Mouse (Mus musculus): ENCODE data around the gene Ankzf1. TPM values are rescaled to one million over a fixed set of nuclear protein-coding genes. Genes with fewer than 3 reads are reported as not detected.

Ankzf1 gene
- polyA plus RNA-seq, 1 experiment from 2014 or later: 28.5 TPM

GRCm38 (mm10) chr1:75213096-75213495 is 21.1 kb downstream of the Ankzf1 start:
- no peaks in the 10 kb centered on the region for H3K27me3 ChIP-seq
- no peak for DNase-seq (ENCODE audit: low read depth, low spot score)
- CTCF ChIA-PET: interaction anchor here (2.2 kb wide), 1 partner anchor 38 kb away, joined by 6 read pairs; no protein-coding TSS in a partner anchor
- POLR2A ChIA-PET: interaction anchor here (1.7 kb wide), 1 partner anchor 21 kb away, joined by 7 read pairs; the partner anchor contains the start of genes Ankzf1 and Atg9a
- ATAC-seq: no peak
- in situ Hi-C loops (cut with MboI; ENCODE audit: low pct_unique_long_range_greater_than_20kb): no loop called here
- no peak for TF ChIP-seq CTCF (IDR thresholded peaks at IDR 0.05)

- peak; percentile 86 for ATAC-seq
- CTCF ChIA-PET: interaction anchor here (0.9 to 2.2 kb wide), 3 partner anchors 21 to 37 kb away, joined by 3 to 6 read pairs (median 4); no protein-coding TSS in a partner anchor
- no peak for TF ChIP-seq CTCF (IDR thresholded peaks at IDR 0.05)
- in situ Hi-C loops (cut with MboI; ENCODE audit: low pct_unique_long_range_greater_than_20kb): no loop called here
- peak; percentile 79 for DNase-seq (ENCODE audit: low read depth, low spot score)
- POLR2A ChIA-PET: interaction anchor here (1.5 to 1.7 kb wide), 2 partner anchors 22 kb away, joined by 7 to 8 read pairs; partner anchors contain the start of genes Ankzf1, Atg9a and Dnajb2
- no peaks in the 10 kb centered on the region for H3K27me3 ChIP-seq
These were observed 22.5 kb downstream of the Ankzf1 start for GRCm38 (mm10) chr1:75214442-75214841.

- ChIA-PET POLR2A (interaction anchor here (1.5 kb wide), 1 partner anchor 21 kb away, joined by 8 read pairs; the partner anchor contains the start of gene Dnajb2), CTCF (interaction anchor here (0.9 to 2.2 kb wide), 3 partner anchors 20 to 37 kb away, joined by 3 to 6 read pairs (median 4); no protein-coding TSS in a partner anchor)
- no peaks in the 10 kb centered on the region for H3K27me3 ChIP-seq
- DNase-seq (ENCODE audit: low read depth, low spot score) (no peak), ATAC-seq (no peak)
- no peak for TF ChIP-seq CTCF (IDR thresholded peaks at IDR 0.05)
- in situ Hi-C loops (cut with MboI; ENCODE audit: low pct_unique_long_range_greater_than_20kb): no loop called here
These were observed 22.9 kb downstream of the Ankzf1 start for GRCm38 (mm10) chr1:75214886-75215285.

DNA sequence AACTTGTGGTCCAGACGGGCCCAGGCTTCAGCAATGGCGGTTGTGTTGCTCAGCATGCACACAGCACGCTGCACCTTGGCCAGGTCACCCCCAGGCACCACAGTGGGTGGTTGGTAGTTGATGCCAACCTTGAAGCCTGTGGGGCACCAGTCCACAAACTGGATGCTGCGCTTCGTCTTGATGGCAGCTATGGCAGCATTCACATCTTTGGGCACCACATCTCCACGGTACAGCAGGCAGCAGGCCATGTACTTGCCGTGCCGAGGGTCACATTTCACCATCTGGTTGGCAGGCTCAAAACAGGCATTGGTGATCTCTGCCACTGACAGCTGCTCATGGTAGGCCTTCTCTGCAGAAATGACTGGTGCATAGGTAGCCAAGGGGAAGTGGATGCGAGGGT is 23.8 kb downstream of the Ankzf1 start:
- ChIA-PET CTCF (interaction anchor here (1.2 kb wide), 1 partner anchor 20 kb away, joined by 3 read pairs; the partner anchor contains the start of gene Dnajb2), POLR2A (no interaction called here)
- in situ Hi-C loops (cut with MboI; ENCODE audit: low pct_unique_long_range_greater_than_20kb): no loop called here
- no peaks in the 10 kb centered on the region for H3K27me3 ChIP-seq
- DNase-seq (ENCODE audit: low read depth, low spot score) (no peak), ATAC-seq (no peak)
- TF ChIP-seq CTCF (IDR thresholded peaks at IDR 0.05): no peak

GRCm38 (mm10) chr1:75216797-75217585 is 25.0 kb downstream of the Ankzf1 start:
- ATAC-seq: no peak
- no peak for TF ChIP-seq CTCF (IDR thresholded peaks at IDR 0.05)
- CTCF ChIA-PET: interaction anchor here (1.1 to 1.2 kb wide), 2 partner anchors 17 to 37 kb away, joined by 3 to 4 read pairs; no protein-coding TSS in a partner anchor
- in situ Hi-C loops (cut with MboI; ENCODE audit: low pct_unique_long_range_greater_than_20kb): no loop called here
- no peaks in the 10 kb centered on the region for H3K27me3 ChIP-seq
- no peak for DNase-seq (ENCODE audit: low read depth, low spot score)
- POLR2A ChIA-PET: interaction anchor here (1.8 to 2.9 kb wide), 2 partner anchors 19 to 22 kb away, joined by 5 to 13 read pairs; partner anchors contain the start of gene Dnajb2

- ChIA-PET POLR2A (interaction anchor here (1.8 to 2.9 kb wide), 2 partner anchors 18 to 21 kb away, joined by 5 to 13 read pairs; partner anchors contain the start of gene Dnajb2), CTCF (no interaction called here)
- in situ Hi-C loops (cut with MboI; ENCODE audit: low pct_unique_long_range_greater_than_20kb): no loop called here
- TF ChIP-seq CTCF (IDR thresholded peaks at IDR 0.05): no peak
- H3K27me3 ChIP-seq: no peaks in the 10 kb centered on the region
- DNase-seq (ENCODE audit: low read depth, low spot score) (no peak), ATAC-seq (no peak)
These were observed 25.9 kb downstream of the Ankzf1 start for GRCm38 (mm10) chr1:75217893-75218226.

GRCm38 (mm10) chr1:75218227-75219001 is 26.5 kb downstream of the Ankzf1 start:
- no peak for TF ChIP-seq CTCF (IDR thresholded peaks at IDR 0.05)
- ATAC-seq (no peak), DNase-seq (ENCODE audit: low read depth, low spot score) (no peak)
- in situ Hi-C loops (cut with MboI; ENCODE audit: low pct_unique_long_range_greater_than_20kb): no loop called here
- ChIA-PET POLR2A (interaction anchor here (0.9 to 2.9 kb wide), 4 partner anchors 12 to 20 kb away, joined by 5 to 13 read pairs (median 6); partner anchors contain the start of genes A630095N17Rik and Dnajb2), CTCF (no interaction called here)
- no peaks in the 10 kb centered on the region for H3K27me3 ChIP-seq

DNA sequence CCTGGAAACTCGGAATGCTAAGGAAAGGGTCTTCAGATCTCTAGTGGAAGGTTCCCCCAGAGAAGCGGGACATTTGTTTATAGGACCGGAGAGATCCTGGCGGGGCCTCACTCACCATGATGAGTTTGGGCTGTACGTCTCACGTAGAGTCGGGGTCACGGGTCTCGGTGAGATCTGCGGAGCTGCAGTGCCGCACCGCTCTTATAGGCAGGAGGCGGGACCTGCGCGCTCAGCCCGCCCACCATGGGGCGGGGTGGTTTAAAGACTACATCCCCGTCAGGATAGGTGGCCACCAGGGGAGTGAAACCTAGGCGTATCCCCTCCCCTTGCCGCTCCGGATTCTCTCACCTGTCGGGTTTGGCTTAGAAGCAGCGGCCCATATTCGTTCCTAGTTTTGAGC is 27.1 kb downstream of the Ankzf1 start:
- H3K27me3 ChIP-seq: no peaks in the 10 kb centered on the region
- ChIA-PET CTCF (no interaction called here), POLR2A (interaction anchor here (0.9 to 2.9 kb wide), 3 partner anchors 12 to 17 kb away, joined by 5 to 13 read pairs (median 6); partner anchors contain the start of genes A630095N17Rik and Dnajb2)
- DNase-seq (ENCODE audit: low read depth, low spot score) (no peak), ATAC-seq (peak; percentile 57)
- TF ChIP-seq CTCF (IDR thresholded peaks at IDR 0.05): no peak
- in situ Hi-C loops (cut with MboI; ENCODE audit: low pct_unique_long_range_greater_than_20kb): no loop called here

- no peak for TF ChIP-seq CTCF (IDR thresholded peaks at IDR 0.05)
- ChIA-PET CTCF (interaction anchor here (0.8 to 0.9 kb wide), 3 partner anchors 9 to 32 kb away, joined by 3 to 5 read pairs (median 3); no protein-coding TSS in a partner anchor), POLR2A (interaction anchor here (0.9 to 2.9 kb wide), 3 partner anchors 12 to 17 kb away, joined by 5 to 13 read pairs (median 6); partner anchors contain the start of genes A630095N17Rik and Dnajb2)
- in situ Hi-C loops (cut with MboI; ENCODE audit: low pct_unique_long_range_greater_than_20kb): no loop called here
- DNase-seq (ENCODE audit: low read depth, low spot score): no peak
- no peaks in the 10 kb centered on the region for H3K27me3 ChIP-seq
- no peak for ATAC-seq
These were observed 27.6 kb downstream of the Ankzf1 start, which contains the start of gene Tuba4a for GRCm38 (mm10) chr1:75219531-75219930. TSS of gene Tuba4a (minus strand) at chr1:75219865.

DNA sequence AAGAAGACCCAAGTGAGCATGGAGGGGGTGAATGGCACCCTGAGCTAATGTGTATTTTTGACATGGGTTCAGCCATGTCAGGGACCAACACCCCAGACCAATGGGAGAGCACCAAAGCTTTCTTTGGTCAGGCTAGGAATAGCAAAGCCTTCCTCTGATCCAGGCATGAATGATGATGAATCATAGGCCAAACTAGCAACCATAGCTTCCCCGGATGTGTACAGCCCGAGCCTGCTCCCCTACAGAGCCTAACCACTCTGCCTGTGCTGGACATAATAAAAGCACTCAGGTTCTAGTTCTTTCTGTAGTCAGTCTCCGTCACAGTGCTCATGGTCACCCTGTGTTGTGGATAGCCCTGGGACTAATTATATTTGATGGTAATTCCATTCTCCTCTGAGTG is 29.6 kb downstream of the Ankzf1 start:
- no peak for TF ChIP-seq CTCF (IDR thresholded peaks at IDR 0.05)
- ATAC-seq (peak; percentile 44), DNase-seq (ENCODE audit: low read depth, low spot score) (no peak)
- CTCF ChIA-PET: interaction anchor here (0.8 to 1.4 kb wide), 2 partner anchors 11 to 23 kb away, joined by 3 read pairs; no protein-coding TSS in a partner anchor
- H3K27me3 ChIP-seq: no peaks in the 10 kb centered on the region
- in situ Hi-C loops (cut with MboI; ENCODE audit: low pct_unique_long_range_greater_than_20kb): no loop called here
- POLR2A ChIA-PET: no interaction called here

All from Patski (cell line).